Mouse (Mus musculus) kidney, adult 2 months (tissue): ENCODE data around the gene Apobec3. TPM values are rescaled to one million over a fixed set of nuclear protein-coding genes. Genes with fewer than 3 reads are reported as not detected.
A peak's percentile ranks its signal among the peaks of the same experiment; 100 is the strongest.

Source experiments
- DNase-seq: peaks from one replicate; pipeline ENCODE4 v3.0.0; 2021
- H3K27ac ChIP-seq: fragments of 200-500 bp; 2 replicates; pipeline ENCODE4 v1.5.1; 2012; ENCODE audit warnings: low read depth, low read length, control low read depth, inconsistent platforms; ENCODE audit not compliant: insufficient read depth
- H3K27me3 ChIP-seq: fragments of 200-500 bp; replicated peaks from 2 replicates; pipeline ENCODE4 v1.6.1; 2012; ENCODE audit warnings: mild to moderate bottlenecking, moderate library complexity, low read length, inconsistent platforms; ENCODE audit not compliant: control insufficient read depth, insufficient read depth
- H3K36me3 ChIP-seq: fragments of 200-500 bp; 2 replicates; pipeline ENCODE4 v1.6.1; 2012; ENCODE audit warnings: mild to moderate bottlenecking, moderate library complexity, low read length, inconsistent platforms; ENCODE audit not compliant: control insufficient read depth, insufficient read depth
- H3K4me1 ChIP-seq: fragments of 200-500 bp; 2 replicates; pipeline ENCODE4 v1.6.1; 2011; ENCODE audit warnings: low read length; ENCODE audit not compliant: control insufficient read depth, insufficient read depth
- H3K4me3 ChIP-seq: fragments of 200-500 bp; 2 replicates; pipeline ENCODE4 v1.5.1; 2011; ENCODE audit warnings: mild to moderate bottlenecking, low read depth, low read length, control low read depth; ENCODE audit not compliant: insufficient read depth
- CTCF ChIP-seq: fragments of 200-500 bp; conservative IDR thresholded peaks from 2 replicates; pipeline ENCODE4 v1.5.1; 2011; ENCODE audit warnings: low read depth, mild to moderate bottlenecking, control low read depth, low read length, moderate library complexity, mixed read lengths; ENCODE audit not compliant: insufficient read depth, insufficient read length
- POLR2A ChIP-seq: fragments of 200-500 bp; IDR thresholded peaks from one replicate; pipeline ENCODE4 v1.6.1; 2011; ENCODE audit warnings: low read depth, low read length, control low read depth
- WGBS: fragments of 180-500 bp; shearing (Covaris S2); methylation state at CpG from one replicate; pipeline ENCODE4 v1.1.7; 2018; 5-methylcytosine and 5-hydroxymethylcytosine counted together
- polyA plus RNA-seq: library from polyadenylated mRNA; depleted of rRNA; stranded (reverse); fragments of >200 nt; gene quantifications from 2 replicates; pipeline ENCODE4 v1.2.3, GENCODE M21; 2012

Apobec3 gene
- polyA plus RNA-seq, 1 experiment, result 13.4 TPM

DNA sequence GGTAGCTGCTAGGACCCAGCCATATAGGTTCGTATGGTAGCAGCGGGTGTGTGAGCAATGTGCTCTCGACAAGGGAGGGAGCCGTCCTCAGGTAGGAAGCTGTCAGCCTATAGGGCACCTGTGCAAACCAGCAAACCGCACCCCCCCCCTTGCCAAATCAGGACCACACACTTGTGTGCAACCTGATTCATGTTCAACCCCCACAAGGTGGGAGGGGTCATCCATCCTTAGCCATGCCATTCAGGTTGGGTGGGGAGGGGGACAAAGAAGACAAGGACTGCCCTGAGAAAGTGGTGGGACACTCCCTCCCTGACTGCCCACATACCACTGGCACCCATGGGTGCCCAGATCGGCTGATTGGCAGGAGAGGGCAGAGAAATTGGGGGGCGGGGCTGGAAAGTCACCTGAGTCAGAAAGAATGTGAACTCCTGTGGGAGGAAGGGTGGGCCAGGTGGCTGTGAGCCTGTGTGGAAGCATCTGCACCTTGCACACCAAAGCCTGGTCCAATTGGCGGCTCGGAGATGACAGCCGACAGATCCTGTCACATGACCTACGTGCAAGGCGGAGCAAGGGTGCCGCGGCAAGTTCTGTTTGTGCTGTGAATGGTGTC lies 25.8 kb downstream of the Apobec3 start:
- Histone ChIP-seq H3K4me3 (no peak overlapping the region), H3K36me3 (no peaks in the 10 kb centered on the region), H3K27me3 (no peaks in the 10 kb centered on the region), H3K4me1 (no peaks in the 10 kb centered on the region), H3K27ac (no peak overlapping the region)
- no peak for DNase-seq
- TF ChIP-seq POLR2A (no peak), CTCF (no peak)
- WGBS, result 88% methylated on average over 14 of the region's 14 CpGs

DNA sequence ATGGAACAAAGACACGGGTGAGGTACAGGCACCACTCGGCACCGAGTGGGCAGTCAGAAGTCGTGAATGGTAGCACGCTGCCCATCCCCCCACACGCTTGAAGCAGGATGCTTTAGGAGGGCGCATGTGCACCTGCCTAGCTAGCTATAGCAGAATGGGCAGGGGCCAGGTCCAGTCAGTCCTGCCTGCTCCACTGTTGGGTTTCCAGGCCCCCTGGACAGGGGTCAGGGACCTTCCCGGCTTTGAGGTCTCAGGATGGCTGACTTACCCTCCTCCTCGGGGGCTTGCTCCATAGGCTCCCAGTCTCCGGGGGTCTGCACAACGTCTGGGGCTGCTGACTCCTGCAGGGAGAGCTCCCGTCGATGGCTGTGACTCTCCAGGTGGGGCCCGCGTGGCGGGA lies 27.0 kb downstream of the Apobec3 start:
- 93% methylated on average over 16 of the region's 16 CpGs for WGBS
- H3K27me3 ChIP-seq, result no peaks in the 10 kb centered on the region
- no peaks in the 10 kb centered on the region for H3K4me1 ChIP-seq
- no peak overlapping the region for H3K27ac ChIP-seq
- TF ChIP-seq POLR2A (no peak), CTCF (no peak)
- H3K36me3 ChIP-seq, result no peaks in the 10 kb centered on the region
- H3K4me3 ChIP-seq, result no peak overlapping the region
- no peak for DNase-seq

DNA sequence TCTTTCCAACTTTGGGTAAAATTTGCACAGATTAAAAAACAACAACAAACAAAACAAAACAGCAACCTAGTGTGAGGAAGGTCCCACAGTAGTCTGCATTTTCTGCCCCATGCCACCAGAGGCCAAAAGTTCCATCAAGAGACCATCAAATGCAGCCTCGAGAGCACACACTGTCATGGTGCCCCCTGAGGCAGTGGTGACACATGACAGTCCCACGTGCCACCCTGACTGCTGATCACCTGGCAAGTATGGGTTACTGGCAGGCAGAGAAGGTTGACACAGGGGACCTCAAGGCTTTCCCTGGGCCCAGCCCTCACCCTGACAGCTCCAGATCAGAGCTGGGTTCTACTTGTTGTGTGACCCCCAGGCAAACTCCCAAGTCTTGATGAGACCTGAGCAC lies 28.3 kb downstream of the Apobec3 start:
- 53% methylated on average over 2 of the region's 2 CpGs for WGBS

DNA sequence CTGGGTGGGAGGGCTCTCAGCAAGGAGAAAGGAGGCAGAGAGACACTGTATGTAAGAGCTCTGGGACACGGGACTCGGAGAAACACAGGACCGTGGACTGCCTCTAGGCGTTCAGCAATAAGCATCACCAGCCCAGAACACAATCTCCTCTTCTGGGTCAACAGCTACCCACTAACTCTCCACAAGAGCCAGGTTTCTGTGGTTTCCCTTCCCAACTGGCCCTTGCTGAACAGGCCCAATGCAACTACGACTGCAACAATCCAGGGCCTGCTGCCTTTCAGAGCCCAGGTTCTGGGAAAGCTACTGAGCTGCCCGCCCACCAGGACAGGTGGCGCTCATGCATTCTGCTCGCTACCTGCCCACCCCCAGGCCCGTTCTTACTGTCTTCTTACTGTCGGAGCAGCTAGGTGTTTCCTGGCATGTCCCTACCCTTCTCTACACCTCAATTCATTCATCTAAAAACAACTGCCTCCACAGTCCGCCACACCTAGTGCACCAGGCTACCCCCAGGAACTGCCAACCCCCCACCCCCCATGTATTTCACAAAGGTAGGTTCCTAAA lies 35.5 kb downstream of the Apobec3 start:
- Histone ChIP-seq H3K27me3 (no peaks in the 10 kb centered on the region), H3K4me1 (peaks cover 9% of the 10 kb centered on the region; the same call in 1 of the 2 replicates), H3K27ac (peak overlapping the region; percentile 81; the same call in 1 of the 2 replicates), H3K4me3 (no peak overlapping the region), H3K36me3 (no peaks in the 10 kb centered on the region)
- DNase-seq, result no peak
- TF ChIP-seq POLR2A (no peak), CTCF (no peak)
- WGBS, result 75% methylated on average over 11 of the region's 11 CpGs

More for the DNA sequence above, 28.3 kb downstream of the Apobec3 start:
- H3K27ac ChIP-seq, result no peak overlapping the region
- TF ChIP-seq CTCF, result no peak
- TF ChIP-seq POLR2A, result no peak
- H3K27me3 ChIP-seq, result no peaks in the 10 kb centered on the region
- H3K4me1 ChIP-seq, result no peaks in the 10 kb centered on the region
- H3K4me3 ChIP-seq, result no peak overlapping the region
- DNase-seq, result no peak
- H3K36me3 ChIP-seq, result no peaks in the 10 kb centered on the region

DNA sequence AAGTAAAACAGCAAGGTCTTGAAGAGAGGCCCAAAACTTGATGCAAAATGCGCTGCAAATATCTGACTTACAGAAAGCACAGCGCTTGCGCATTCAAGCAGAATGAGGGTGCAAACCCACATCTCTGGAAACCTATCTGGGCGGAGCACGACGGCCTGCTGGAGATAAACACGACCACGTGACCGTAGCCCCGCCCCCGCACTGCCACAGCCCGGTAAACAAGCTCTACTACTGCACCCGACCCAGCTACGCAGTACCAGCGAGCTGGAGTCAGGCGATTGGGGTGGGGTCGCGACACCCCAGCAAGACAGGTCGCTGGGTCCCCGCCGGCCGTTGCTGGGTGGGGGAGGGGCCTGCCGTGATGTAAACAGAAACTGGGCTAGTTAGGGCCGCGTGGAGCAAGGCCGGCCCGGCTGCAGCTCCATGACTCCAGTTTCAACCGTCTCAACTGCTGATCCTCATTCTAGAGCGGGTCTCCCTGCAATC lies 36.2 kb downstream of the Apobec3 start:
- peak; percentile 98 for DNase-seq
- H3K27ac ChIP-seq, result peak overlapping the region; percentile 81
- no peak for TF ChIP-seq CTCF
- TF ChIP-seq POLR2A, result no peak
- no peaks in the 10 kb centered on the region for H3K27me3 ChIP-seq
- H3K36me3 ChIP-seq, result no peaks in the 10 kb centered on the region
- WGBS, result under 1% methylated on average over 29 of the region's 29 CpGs
- peak overlapping the region; percentile 59 for H3K4me3 ChIP-seq
- H3K4me1 ChIP-seq, result peaks cover 9% of the 10 kb centered on the region; the same call in 1 of the 2 replicates

DNA sequence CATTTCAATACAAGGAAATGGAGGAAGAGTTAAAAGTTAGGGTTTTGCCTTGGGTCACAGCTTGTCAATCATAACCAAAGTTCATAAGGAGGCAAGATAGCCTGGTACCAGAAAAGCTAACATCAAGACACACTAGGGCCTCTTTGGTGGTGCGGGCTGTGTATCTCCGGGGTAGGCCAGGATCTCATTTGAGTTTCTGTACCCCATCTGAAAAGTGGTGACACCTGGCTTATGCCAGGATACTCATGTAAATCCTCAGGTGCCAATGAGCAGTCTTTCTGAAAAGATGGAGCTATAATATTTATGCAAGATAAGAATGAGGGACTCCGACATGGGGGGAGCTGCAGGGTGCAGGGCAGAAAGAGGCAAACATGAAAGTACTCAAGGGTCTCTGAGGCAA lies 36.9 kb downstream of the Apobec3 start:
- Histone ChIP-seq H3K4me3 (no peak overlapping the region), H3K4me1 (peaks cover 11% of the 10 kb centered on the region; the same call in 1 of the 2 replicates), H3K36me3 (no peaks in the 10 kb centered on the region), H3K27me3 (no peaks in the 10 kb centered on the region), H3K27ac (peak overlapping the region; percentile 81)
- WGBS, result 96% methylated on average over 3 of the region's 3 CpGs
- TF ChIP-seq POLR2A, result no peak
- no peak for TF ChIP-seq CTCF
- DNase-seq, result no peak

DNA sequence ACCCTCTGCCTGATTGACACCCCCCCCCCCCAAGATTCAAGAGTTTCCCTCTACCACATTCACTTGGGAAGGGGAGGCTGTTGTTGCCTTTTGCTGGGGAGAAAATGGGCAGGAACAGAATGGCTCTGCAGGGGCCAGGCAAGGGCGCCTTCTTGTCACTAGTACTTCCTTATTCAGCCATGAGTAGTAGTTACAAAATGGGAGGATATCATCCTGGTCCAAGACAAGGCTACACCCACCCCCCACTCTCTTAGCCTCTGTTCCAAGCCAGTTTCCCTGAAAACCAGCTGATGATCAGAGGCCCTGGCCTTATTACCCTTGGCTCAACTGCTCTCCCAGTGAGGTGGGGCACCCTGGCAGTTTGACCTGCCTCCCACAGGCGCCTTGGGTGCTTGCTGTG lies 37.3 kb downstream of the Apobec3 start:
- 92% methylated on average over 2 of the region's 2 CpGs for WGBS
- peaks cover 11% of the 10 kb centered on the region; the same call in 1 of the 2 replicates for H3K4me1 ChIP-seq
- no peak for TF ChIP-seq CTCF
- TF ChIP-seq POLR2A, result no peak
- no peak for DNase-seq
- H3K4me3 ChIP-seq, result no peak overlapping the region
- H3K27me3 ChIP-seq, result no peaks in the 10 kb centered on the region
- H3K36me3 ChIP-seq, result no peaks in the 10 kb centered on the region
- peak overlapping the region; percentile 81; the same call in 1 of the 2 replicates for H3K27ac ChIP-seq

DNA sequence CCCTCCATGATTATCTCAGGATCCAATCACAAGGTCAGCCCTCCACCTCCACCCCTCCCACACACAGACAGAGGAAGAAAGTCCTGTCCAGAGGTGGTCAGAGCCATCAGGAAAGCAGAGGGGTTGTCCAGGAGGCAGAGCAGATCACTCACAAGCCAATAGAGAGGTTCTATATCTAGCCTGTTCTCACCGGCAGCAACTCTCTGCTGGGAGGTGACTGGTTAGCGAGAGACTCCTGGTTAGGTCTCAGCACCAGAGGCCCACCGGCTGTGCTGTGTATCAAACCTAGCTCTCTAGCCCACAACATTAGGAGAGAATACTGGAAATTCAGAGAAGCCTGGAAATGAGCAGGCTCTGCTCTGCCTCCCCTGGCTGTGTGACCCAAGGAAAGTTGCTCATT lies 38.3 kb downstream of the Apobec3 start:
- no peaks in the 10 kb centered on the region for H3K27me3 ChIP-seq
- H3K4me3 ChIP-seq, result no peak overlapping the region
- WGBS, result 90% methylated on average over 3 of the region's 3 CpGs
- TF ChIP-seq POLR2A (no peak), CTCF (no peak)
- no peak overlapping the region for H3K27ac ChIP-seq
- DNase-seq, result no peak
- H3K4me1 ChIP-seq, result peaks cover 11% of the 10 kb centered on the region; the same call in 1 of the 2 replicates
- H3K36me3 ChIP-seq, result no peaks in the 10 kb centered on the region
